Mouse (Mus musculus): ENCODE measurements around the gene Exo1. TPM values are rescaled to one million over a fixed set of nuclear protein-coding genes. Genes with fewer than 3 reads are reported as not detected.

Gene Exo1
- polyA plus RNA-seq, 1 experiment from 2014 or later, result 25.5 TPM

DNA sequence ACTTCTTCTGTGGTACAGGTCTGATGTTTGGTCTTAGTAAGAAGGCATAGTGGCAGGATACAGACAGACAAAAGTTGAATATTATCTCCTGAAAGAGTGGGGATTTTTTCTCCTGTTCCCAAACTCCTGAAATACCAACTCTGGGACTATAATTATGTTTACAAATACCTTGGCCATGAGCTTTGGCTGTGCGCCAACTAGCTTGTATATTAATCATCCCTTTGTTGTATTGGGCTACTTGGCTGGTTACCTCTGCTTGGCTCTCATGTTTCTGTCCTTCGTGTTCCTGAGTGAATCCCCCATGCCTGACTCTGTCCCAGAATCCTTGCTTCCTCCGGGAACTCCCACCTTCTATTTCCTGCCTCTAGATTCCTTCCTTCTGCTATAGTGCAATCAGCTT is 3.0 kb downstream of the Exo1 start:
- DNase-seq (ENCODE audit: low spot score) (no peak), ATAC-seq (replicated peaks; ENCODE audit: low FRiP score, low read depth) (no peak)
- Histone ChIP-seq H3K9ac (ENCODE audit: low read depth, low read length) (no peak overlapping the region), H3K4me3 (replicated peaks; ENCODE audit: low read depth, low read length) (no peak overlapping the region), H3K27me3 (ENCODE audit: insufficient read depth, low read length) (no peaks in the 10 kb centered on the region), H3K9me3 (replicated peaks; ENCODE audit: low read length) (no peaks in the 10 kb centered on the region), H3K36me3 (ENCODE audit: insufficient read depth, low read length) (no peaks in the 10 kb centered on the region), H3K27ac (no peak overlapping the region), H3K4me1 (replicated peaks; ENCODE audit: insufficient read depth, low read length) (0 out of 2 replicates have a peak, but pooled peaks cover 5% of the 10 kb centered on the region), H3K4me2 (ENCODE audit: low read length) (no peak overlapping the region)
- 55% methylated on average over 3 of the region's 3 CpGs for WGBS
- TF ChIP-seq CTCF (IDR thresholded peaks at IDR 0.05; ENCODE audit: low read depth), result no peak

DNA sequence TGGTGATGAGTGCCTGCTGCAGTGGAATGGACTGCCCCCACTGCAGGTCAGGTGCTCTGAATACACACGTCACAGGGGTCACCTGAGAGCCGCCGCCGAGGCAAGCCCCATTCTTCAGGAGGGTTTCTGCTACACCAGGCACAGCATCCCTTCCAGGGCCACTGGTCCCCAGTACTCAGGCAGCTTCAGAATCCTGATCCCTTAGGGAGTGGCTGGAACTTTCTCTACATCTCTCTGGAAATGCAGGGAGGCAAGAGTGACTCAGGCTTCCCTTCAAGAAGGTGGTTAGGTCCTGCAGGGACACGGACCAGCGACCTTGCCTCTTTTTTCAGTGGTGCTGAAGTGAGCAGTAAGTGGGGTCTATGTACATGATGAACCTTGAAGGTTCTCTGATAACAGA is 12.9 kb downstream of the Exo1 start:
- H3K4me3 ChIP-seq (replicated peaks; ENCODE audit: low read depth, low read length), result no peak overlapping the region
- no peak overlapping the region for H3K27ac ChIP-seq
- 90% methylated on average over 6 of the region's 6 CpGs for WGBS
- DNase-seq (ENCODE audit: low spot score), result no peak
- H3K4me1 ChIP-seq (replicated peaks; ENCODE audit: insufficient read depth, low read length), result no peaks in the 10 kb centered on the region
- peaks cover 9% of the 10 kb centered on the region; the same call in 1 of the 2 replicates for H3K36me3 ChIP-seq (ENCODE audit: insufficient read depth, low read length)
- H3K9me3 ChIP-seq (replicated peaks; ENCODE audit: low read length), result no peaks in the 10 kb centered on the region
- TF ChIP-seq CTCF (IDR thresholded peaks at IDR 0.05; ENCODE audit: low read depth), result no peak
- no peak overlapping the region for H3K4me2 ChIP-seq (ENCODE audit: low read length)
- ATAC-seq (replicated peaks; ENCODE audit: low FRiP score, low read depth), result no peak
- H3K27me3 ChIP-seq (ENCODE audit: insufficient read depth, low read length), result no peaks in the 10 kb centered on the region
- H3K9ac ChIP-seq (ENCODE audit: low read depth, low read length), result no peak overlapping the region

DNA sequence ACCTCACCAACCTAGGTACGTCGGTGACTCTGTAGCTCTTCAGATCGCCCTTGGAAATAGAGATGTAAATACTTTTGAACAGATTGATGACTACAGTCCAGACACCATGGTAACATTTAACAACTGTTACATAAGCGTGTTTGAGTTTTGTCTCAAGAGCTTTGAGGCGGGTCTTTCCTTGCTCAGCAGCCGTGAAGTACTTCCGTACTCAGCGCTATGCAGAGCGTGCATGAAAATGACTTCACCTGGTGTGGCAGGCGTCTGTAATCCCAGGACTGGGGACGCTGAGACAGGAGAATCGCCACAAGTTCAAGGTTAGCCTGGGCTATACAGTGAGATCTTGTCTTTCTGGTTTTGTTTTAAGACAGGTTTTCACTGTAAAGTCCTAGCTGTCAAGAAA is 13.3 kb downstream of the Exo1 start:
- Histone ChIP-seq H3K27ac (no peak overlapping the region), H3K4me3 (replicated peaks; ENCODE audit: low read depth, low read length) (no peak overlapping the region), H3K9ac (ENCODE audit: low read depth, low read length) (no peak overlapping the region), H3K9me3 (replicated peaks; ENCODE audit: low read length) (no peaks in the 10 kb centered on the region), H3K4me2 (ENCODE audit: low read length) (no peak overlapping the region), H3K27me3 (ENCODE audit: insufficient read depth, low read length) (no peaks in the 10 kb centered on the region), H3K4me1 (replicated peaks; ENCODE audit: insufficient read depth, low read length) (no peaks in the 10 kb centered on the region), H3K36me3 (ENCODE audit: insufficient read depth, low read length) (peaks cover 9% of the 10 kb centered on the region; the same call in 1 of the 2 replicates)
- no peak for ATAC-seq (replicated peaks; ENCODE audit: low FRiP score, low read depth)
- TF ChIP-seq CTCF (IDR thresholded peaks at IDR 0.05; ENCODE audit: low read depth), result no peak
- DNase-seq (ENCODE audit: low spot score), result no peak
- 88% methylated on average over 12 of the region's 12 CpGs for WGBS

DNA sequence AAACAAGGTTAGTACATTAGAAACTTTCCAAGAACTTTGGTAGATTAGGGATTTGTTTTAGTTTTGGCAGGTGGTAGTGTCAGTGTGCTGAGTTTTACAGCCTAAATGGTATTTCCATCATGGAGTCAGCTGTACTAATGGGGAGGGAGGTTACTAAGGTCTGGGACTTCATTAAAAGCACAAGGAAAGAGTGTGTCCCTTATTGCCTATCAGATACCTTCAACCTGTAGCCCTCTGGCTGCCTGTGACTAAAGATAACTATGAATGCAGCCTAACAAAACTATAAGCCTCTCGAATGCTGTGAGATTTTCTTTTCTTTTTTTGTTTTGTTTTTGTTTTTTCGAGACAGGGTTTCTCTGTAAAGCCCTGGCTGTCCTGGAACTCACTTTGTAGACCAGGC is 30.8 kb downstream of the Exo1 start:
- 95% methylated on average over 2 of the region's 2 CpGs for WGBS
- no peak for ATAC-seq (replicated peaks; ENCODE audit: low FRiP score, low read depth)
- no peaks in the 10 kb centered on the region for H3K4me1 ChIP-seq (replicated peaks; ENCODE audit: insufficient read depth, low read length)

DNA sequence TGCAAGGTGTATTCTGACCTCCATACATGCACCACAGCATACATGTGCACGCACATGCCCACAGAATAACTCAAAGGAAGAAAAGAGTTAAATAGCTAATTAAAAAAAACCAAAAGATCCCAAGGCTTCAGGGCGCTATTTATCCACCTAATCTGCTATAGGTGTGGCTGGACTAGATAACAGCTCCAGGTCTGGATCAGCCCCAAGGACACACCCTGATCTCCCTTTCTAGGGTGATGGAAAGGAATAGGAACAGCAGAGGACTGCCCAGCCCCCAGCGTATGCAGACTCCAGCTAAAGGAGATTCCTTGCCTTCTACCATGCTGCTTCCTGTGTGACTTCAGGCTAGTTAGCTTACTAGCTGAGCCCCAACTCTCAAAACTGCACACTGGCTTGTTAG is 31.7 kb downstream of the Exo1 start:
- no peak for ATAC-seq (replicated peaks; ENCODE audit: low FRiP score, low read depth)
- H3K4me1 ChIP-seq (replicated peaks; ENCODE audit: insufficient read depth, low read length), result no peaks in the 10 kb centered on the region
- H3K27ac ChIP-seq, result no peak overlapping the region
- no peak overlapping the region for H3K9ac ChIP-seq (ENCODE audit: low read depth, low read length)
- no peak for DNase-seq (ENCODE audit: low spot score)
- H3K27me3 ChIP-seq (ENCODE audit: insufficient read depth, low read length), result no peaks in the 10 kb centered on the region
- WGBS, result 83% methylated on average over 3 of the region's 3 CpGs
- H3K4me2 ChIP-seq (ENCODE audit: low read length), result no peak overlapping the region
- H3K36me3 ChIP-seq (ENCODE audit: insufficient read depth, low read length), result 0 out of 2 replicates have a peak, but pooled peaks cover 9% of the 10 kb centered on the region
- no peak overlapping the region for H3K4me3 ChIP-seq (replicated peaks; ENCODE audit: low read depth, low read length)
- no peaks in the 10 kb centered on the region for H3K9me3 ChIP-seq (replicated peaks; ENCODE audit: low read length)
- TF ChIP-seq CTCF (IDR thresholded peaks at IDR 0.05; ENCODE audit: low read depth), result no peak

More for the DNA sequence above, 30.8 kb downstream of the Exo1 start:
- TF ChIP-seq CTCF (IDR thresholded peaks at IDR 0.05; ENCODE audit: low read depth), result no peak
- Histone ChIP-seq H3K4me2 (ENCODE audit: low read length) (no peak overlapping the region), H3K36me3 (ENCODE audit: insufficient read depth, low read length) (0 out of 2 replicates have a peak, but pooled peaks cover 9% of the 10 kb centered on the region), H3K9ac (ENCODE audit: low read depth, low read length) (no peak overlapping the region), H3K4me3 (replicated peaks; ENCODE audit: low read depth, low read length) (no peak overlapping the region), H3K9me3 (replicated peaks; ENCODE audit: low read length) (no peaks in the 10 kb centered on the region), H3K27me3 (ENCODE audit: insufficient read depth, low read length) (no peaks in the 10 kb centered on the region), H3K27ac (no peak overlapping the region)
- DNase-seq (ENCODE audit: low spot score), result no peak

DNA sequence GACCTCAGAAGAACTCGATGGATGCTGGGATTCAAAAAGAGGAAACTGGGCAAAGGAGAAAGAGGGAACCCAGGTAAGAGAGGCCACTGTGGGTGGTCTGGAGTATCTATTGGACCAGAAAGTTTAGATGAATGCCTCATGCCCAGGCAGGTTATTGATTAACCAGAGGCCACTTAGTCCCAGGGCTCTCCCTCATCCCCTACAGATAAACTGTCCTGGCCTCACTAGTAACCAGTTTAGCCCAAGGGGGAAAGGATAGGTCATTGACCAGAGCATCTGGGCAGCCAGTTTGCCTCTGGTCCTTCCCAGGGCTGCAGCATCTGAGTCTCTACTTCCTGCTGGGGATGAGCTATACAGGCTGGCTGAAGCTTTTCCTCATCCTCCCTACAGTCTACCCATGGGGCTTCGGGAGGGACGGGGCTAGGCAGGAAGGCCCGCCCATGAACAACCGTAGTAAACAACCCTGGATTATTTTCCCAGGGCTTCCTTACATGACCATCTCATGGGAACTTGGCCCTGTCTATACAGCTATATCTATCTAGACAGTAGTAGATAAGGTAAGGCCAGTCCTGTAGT is 33.4 kb downstream of the Exo1 start:
- no peak overlapping the region for H3K9ac ChIP-seq (ENCODE audit: low read depth, low read length)
- whole genome bisulfite sequencing, result 64% methylated on average over 5 of the region's 5 CpGs
- DNase-seq (ENCODE audit: low spot score), result peak; percentile 4

DNA sequence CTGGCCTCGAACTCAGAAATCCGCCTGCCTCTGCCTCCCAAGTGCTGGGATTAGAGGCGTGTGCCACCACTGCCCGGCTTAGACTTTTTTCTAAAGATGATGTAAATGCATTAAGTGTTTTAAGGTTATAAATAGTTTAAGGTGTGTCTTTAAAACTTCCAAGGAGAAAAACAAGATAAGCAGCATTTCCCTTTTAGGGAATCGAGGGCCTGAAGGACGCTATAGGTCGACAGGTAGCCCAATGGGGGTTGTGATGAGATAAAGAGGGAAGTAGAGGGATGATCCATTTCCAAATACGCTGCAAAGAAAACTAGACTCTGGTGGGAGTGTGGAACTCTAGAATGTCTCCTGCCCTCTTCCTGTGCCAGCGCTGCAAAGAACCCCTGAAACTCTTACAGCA is 39.6 kb downstream of the Exo1 start, which contains the start of gene Gm38100:
TSS of gene Gm38100 (plus strand) at position 301 of the 400 bp plus-strand sequence.
- TF ChIP-seq CTCF (IDR thresholded peaks at IDR 0.05; ENCODE audit: low read depth), result no peak

More for the DNA sequence above, 33.4 kb downstream of the Exo1 start:
- TF ChIP-seq CTCF (IDR thresholded peaks at IDR 0.05; ENCODE audit: low read depth), result no peak
- no peak overlapping the region for H3K27ac ChIP-seq
- no peak overlapping the region for H3K4me3 ChIP-seq (replicated peaks; ENCODE audit: low read depth, low read length)
- H3K27me3 ChIP-seq (ENCODE audit: insufficient read depth, low read length), result no peaks in the 10 kb centered on the region
- 0 out of 2 replicates have a peak, but pooled peaks cover 8% of the 10 kb centered on the region for H3K36me3 ChIP-seq (ENCODE audit: insufficient read depth, low read length)
- peak; percentile 31; the same call in 1 of the 2 replicates for ATAC-seq (replicated peaks; ENCODE audit: low FRiP score, low read depth)
- H3K4me2 ChIP-seq (ENCODE audit: low read length), result no peak overlapping the region
- H3K4me1 ChIP-seq (replicated peaks; ENCODE audit: insufficient read depth, low read length), result no peaks in the 10 kb centered on the region
- H3K9me3 ChIP-seq (replicated peaks; ENCODE audit: low read length), result no peaks in the 10 kb centered on the region

More for the DNA sequence above, 39.6 kb downstream of the Exo1 start, which contains the start of gene Gm38100:
- Histone ChIP-seq H3K9ac (ENCODE audit: low read depth, low read length) (no peak within 1 kb of the TSS), H3K4me3 (replicated peaks; ENCODE audit: low read depth, low read length) (no peak within 1 kb of the TSS), H3K4me1 (replicated peaks; ENCODE audit: insufficient read depth, low read length) (no peaks in the 10 kb centered on the region), H3K27ac (no peak within 1 kb of the TSS), H3K27me3 (ENCODE audit: insufficient read depth, low read length) (no peaks in the 10 kb centered on the region), H3K4me2 (ENCODE audit: low read length) (no peak within 1 kb of the TSS), H3K9me3 (replicated peaks; ENCODE audit: low read length) (no peaks in the 10 kb centered on the region), H3K36me3 (ENCODE audit: insufficient read depth, low read length) (no peaks in the 10 kb centered on the region)
- 89% methylated on average over 9 of the region's 9 CpGs for WGBS
- no peak for ATAC-seq (replicated peaks; ENCODE audit: low FRiP score, low read depth)
- DNase-seq (ENCODE audit: low spot score), result no peak

Measured in kidney, postnatal 0 days (tissue).